7 mouse cellular contexts compared by ENCODE assay signal in genomic region chr4:116220071-116220650, GRCm38 (mm10). TPM values are rescaled to one million over a fixed set of nuclear protein-coding genes. Genes with fewer than 3 reads are reported as not detected.
A peak's percentile ranks its signal among the peaks of the same experiment; 100 is the strongest.
DNase-seq lines count a peak whose midpoint lies in the region; ATAC-seq and TF ChIP-seq lines count a peak whose summit lies in the region.

No protein-coding gene starts in this region.

- peaks cover 12% of the 10 kb centered on the region for H3K27me3 ChIP-seq in E14TG2a.4 (ENCODE audit: insufficient read depth, low read length)
- no peaks in the 10 kb centered on the region for H3K27me3 ChIP-seq in heart, embryonic 15.5 days
- no peaks in the 10 kb centered on the region for H3K27me3 ChIP-seq in limb, embryonic 12.5 days
- H3K27me3 ChIP-seq in neural tube, embryonic 14.5 days (ENCODE audit: control insufficient read depth, insufficient read depth, low read length), result no peaks in the 10 kb centered on the region

- H3K9me3 ChIP-seq in E14TG2a.4 (ENCODE audit: low read length), result no peaks in the 10 kb centered on the region
- H3K9me3 ChIP-seq in heart, embryonic 15.5 days (replicated peaks), result no peaks in the 10 kb centered on the region
- H3K9me3 ChIP-seq in limb, embryonic 12.5 days, result no peaks in the 10 kb centered on the region
- no peaks in the 10 kb centered on the region for H3K9me3 ChIP-seq in neural tube, embryonic 14.5 days (ENCODE audit: control insufficient read depth, low read length)

- no peak for ATAC-seq in heart, embryonic 15.5 days (replicated peaks; ENCODE audit: insufficient number of reproducible peaks, insufficient read depth, low FRiP score, low read depth)
- ATAC-seq in limb, embryonic 12.5 days (ENCODE audit: insufficient number of reproducible peaks, insufficient read depth, low FRiP score, low TSS enrichment, low read depth), result no peak
- no peak for ATAC-seq in neural tube, embryonic 14.5 days (ENCODE audit: low read depth)

- H3K36me3 ChIP-seq in E14TG2a.4 (ENCODE audit: insufficient read depth, low read length), result no peaks in the 10 kb centered on the region
- H3K36me3 ChIP-seq in heart, embryonic 15.5 days, result no peaks in the 10 kb centered on the region
- no peaks in the 10 kb centered on the region for H3K36me3 ChIP-seq in limb, embryonic 12.5 days
- H3K36me3 ChIP-seq in neural tube, embryonic 14.5 days (ENCODE audit: control insufficient read depth, insufficient read depth, low read length), result no peaks in the 10 kb centered on the region

- intact Hi-C loops in left cerebral cortex, postnatal 25 days (cut with DNase I), result loop anchor here (2.0 to 5.0 kb wide), 2 partner anchors 59 to 337 kb away; partner anchors contain the start of genes Gpbp1l1 and Tmem69

- peaks cover 19% of the 10 kb centered on the region for H3K4me1 ChIP-seq in E14TG2a.4 (replicated peaks; ENCODE audit: low read depth, low read length)
- H3K4me1 ChIP-seq in heart, embryonic 15.5 days (replicated peaks), result peaks cover 17% of the 10 kb centered on the region
- H3K4me1 ChIP-seq in limb, embryonic 12.5 days (replicated peaks), result peaks cover 4% of the 10 kb centered on the region
- peaks cover under 1% of the 10 kb centered on the region; the same call in 1 of the 2 replicates for H3K4me1 ChIP-seq in neural tube, embryonic 14.5 days (ENCODE audit: control insufficient read depth, insufficient read depth, low read length)

- H3K27ac ChIP-seq in heart, embryonic 15.5 days, result peak overlapping the region; percentile 95
- peak overlapping the region; percentile 100 for H3K27ac ChIP-seq in limb, embryonic 12.5 days
- H3K27ac ChIP-seq in neural tube, embryonic 14.5 days (ENCODE audit: low read depth, low read length), result peak overlapping the region; percentile 98

- H3K4me3 ChIP-seq in E14TG2a.4 (replicated peaks; ENCODE audit: low read length), result peak overlapping the region; percentile 94
- peak overlapping the region; percentile 90 for H3K4me3 ChIP-seq in heart, embryonic 15.5 days
- peak overlapping the region; percentile 66 for H3K4me3 ChIP-seq in limb, embryonic 12.5 days (replicated peaks)
- H3K4me3 ChIP-seq in neural tube, embryonic 14.5 days (ENCODE audit: low read depth, low read length), result peak overlapping the region; percentile 75

- TF ChIP-seq CTCF in E14TG2a.4 (conservative IDR thresholded peaks at IDR 0.05; ENCODE audit: low read length), result no peak

- peak overlapping the region; percentile 75 for H3K4me2 ChIP-seq in heart, embryonic 15.5 days
- peak overlapping the region; percentile 73 for H3K4me2 ChIP-seq in limb, embryonic 12.5 days
- peak overlapping the region; percentile 49 for H3K4me2 ChIP-seq in neural tube, embryonic 14.5 days (ENCODE audit: low read depth, low read length)

- peak overlapping the region; percentile 72 for H3K9ac ChIP-seq in heart, embryonic 15.5 days
- peak overlapping the region; percentile 95 for H3K9ac ChIP-seq in limb, embryonic 12.5 days (replicated peaks)
- H3K9ac ChIP-seq in neural tube, embryonic 14.5 days (replicated peaks; ENCODE audit: low read depth, low read length), result peak overlapping the region; percentile 81

- WGBS in heart, embryonic 15.5 days, result 12% methylated on average over 6 of the region's 6 CpGs
- 6% methylated on average over 6 of the region's 6 CpGs for WGBS in limb, embryonic 12.5 days
- WGBS in neural tube, embryonic 14.5 days, result 3% methylated on average over 6 of the region's 6 CpGs

- peak; percentile 58 for DNase-seq in embryo, embryonic 10 days (ENCODE audit: low spot score)
- DNase-seq in left cerebral cortex, postnatal 25 days (ENCODE audit: low spot score in 2 of 2), result no peak
- DNase-seq in gastrocnemius, postnatal 4 days (ENCODE audit: low spot score in 2 of 2), result no peak

RNA-seq across cellular contexts. Expression of gene Pik3r3, which starts 1.3 kb away (rescaled TPM):
- 9.9 and 10.8 TPM in 2 replicates for polyA plus RNA-seq in heart, embryonic 15.5 days (2015; fragmentation: Nextera tagmentation; extraction: Ambion mirVana)
- 45.2 and 50.7 TPM in 2 replicates for polyA plus RNA-seq in limb, embryonic 12.5 days (2016; fragmentation: Nextera tagmentation; extraction: Ambion mirVana)
- polyA plus RNA-seq in neural tube, embryonic 14.5 days (2014; fragmentation: Nextera tagmentation; extraction: Ambion mirVana), result 66.8 and 80.3 TPM in 2 replicates
- total RNA-seq in left cerebral cortex, postnatal 25 days (2021), result 10 to 100 TPM; 37.7 to 44.0 TPM
- total RNA-seq in gastrocnemius, postnatal 4 days (2021), result 10 to 100 TPM in 1 of 2 experiments, 1 to 10 TPM in 1; 9.7 to 17.1 TPM

RNA-seq across cellular contexts. Expression of gene Gm49337, which starts 47.0 kb away (rescaled TPM):
- not detected in 2 replicates for polyA plus RNA-seq in heart, embryonic 15.5 days (2015; fragmentation: Nextera tagmentation; extraction: Ambion mirVana)
- not detected in 2 replicates for polyA plus RNA-seq in limb, embryonic 12.5 days (2016; fragmentation: Nextera tagmentation; extraction: Ambion mirVana)
- not detected in 2 replicates for polyA plus RNA-seq in neural tube, embryonic 14.5 days (2014; fragmentation: Nextera tagmentation; extraction: Ambion mirVana)
- not detected for total RNA-seq in left cerebral cortex, postnatal 25 days (2021)
- not detected for total RNA-seq in gastrocnemius, postnatal 4 days (2021)

RNA-seq across cellular contexts. Expression of gene 1700042G07Rik, which starts 47.0 kb away (rescaled TPM):
- polyA plus RNA-seq in heart, embryonic 15.5 days (2015; fragmentation: Nextera tagmentation; extraction: Ambion mirVana), result not detected in 2 replicates
- polyA plus RNA-seq in limb, embryonic 12.5 days (2016; fragmentation: Nextera tagmentation; extraction: Ambion mirVana), result not detected in 2 replicates
- not detected in 2 replicates for polyA plus RNA-seq in neural tube, embryonic 14.5 days (2014; fragmentation: Nextera tagmentation; extraction: Ambion mirVana)
- not detected for total RNA-seq in left cerebral cortex, postnatal 25 days (2021)
- total RNA-seq in gastrocnemius, postnatal 4 days (2021), result not detected

RNA-seq across cellular contexts. Expression of gene Tspan1, which starts 52.8 kb away (rescaled TPM):
- polyA plus RNA-seq in heart, embryonic 15.5 days (2015; fragmentation: Nextera tagmentation; extraction: Ambion mirVana), result 0.94 and 2.3 TPM in 2 replicates
- polyA plus RNA-seq in limb, embryonic 12.5 days (2016; fragmentation: Nextera tagmentation; extraction: Ambion mirVana), result 0.10 and 0.16 TPM in 2 replicates
- polyA plus RNA-seq in neural tube, embryonic 14.5 days (2014; fragmentation: Nextera tagmentation; extraction: Ambion mirVana), result 0.09 TPM in 1 of 2 replicates, not detected in the other
- total RNA-seq in left cerebral cortex, postnatal 25 days (2021), result under 1 TPM; 0.23 to 0.27 TPM
- not detected for total RNA-seq in gastrocnemius, postnatal 4 days (2021)
